Mouse (Mus musculus): ENCODE measurements around the gene Slc36a3. TPM values are rescaled to one million over a fixed set of nuclear protein-coding genes. Genes with fewer than 3 reads are reported as not detected.
"Not testable (repeated sequence)": the region's sequence is repeated elsewhere in the genome, so short reads cannot be mapped to it uniquely, and the experiment has no call there.

Slc36a3 gene
- polyA plus RNA-seq, 1 experiment from 2014 or later: not detected

DNA sequence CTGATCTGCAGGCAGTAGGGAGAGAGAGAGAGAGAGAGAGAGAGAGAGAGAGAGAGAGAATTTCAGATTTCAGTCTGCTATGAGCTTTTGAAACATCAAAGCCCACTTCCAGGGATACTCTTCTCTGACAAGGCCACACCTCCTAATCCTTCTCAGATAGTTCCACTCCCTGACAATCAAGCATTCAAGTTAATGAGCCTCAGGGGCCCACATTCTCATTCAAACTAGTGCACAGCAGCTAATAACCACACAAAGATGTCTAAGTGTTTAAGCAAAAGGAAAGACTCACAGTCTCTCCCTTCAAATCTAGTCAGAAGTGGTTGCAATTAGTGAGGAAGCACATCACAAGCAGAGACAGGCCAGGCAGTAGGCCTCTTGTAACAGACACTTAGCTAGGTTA, 31.2 kb downstream of the Slc36a3 start:
- ATAC-seq (ENCODE audit: insufficient number of reproducible peaks, low FRiP score, low TSS enrichment, low read depth): no peak
- H3K9ac ChIP-seq: no peak overlapping the region

DNA sequence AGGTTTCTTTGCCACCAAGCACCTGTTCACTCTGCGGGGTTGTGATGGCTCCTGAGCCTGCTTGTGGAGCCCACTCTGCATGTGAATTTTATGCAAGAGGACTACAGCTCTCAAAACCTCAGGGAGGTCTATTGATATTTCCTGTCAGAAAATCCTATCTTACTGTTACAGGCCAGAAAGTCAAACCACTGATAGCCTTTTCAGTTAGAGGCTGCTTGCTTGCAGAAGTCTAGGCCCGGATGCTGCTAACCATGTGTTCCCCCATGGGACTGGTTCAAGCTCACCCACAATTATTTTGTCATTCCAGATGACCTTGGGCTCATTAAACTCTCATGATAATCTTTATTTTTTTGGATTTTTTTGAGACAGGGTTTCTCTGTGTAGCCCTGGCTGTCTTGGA, 34.5 kb downstream of the Slc36a3 start:
- 96% methylated on average over 2 of the region's 2 CpGs for WGBS

More for the DNA sequence above, 31.2 kb downstream of the Slc36a3 start:
- Histone ChIP-seq H3K27me3 (no peaks in the 10 kb centered on the region), H3K9me3 (no peaks in the 10 kb centered on the region), H3K27ac (no peak overlapping the region), H3K4me2 (no peak overlapping the region), H3K4me3 (no peak overlapping the region), H3K4me1 (peaks cover 6% of the 10 kb centered on the region; the same call in 1 of the 2 replicates), H3K36me3 (no peaks in the 10 kb centered on the region)

DNA sequence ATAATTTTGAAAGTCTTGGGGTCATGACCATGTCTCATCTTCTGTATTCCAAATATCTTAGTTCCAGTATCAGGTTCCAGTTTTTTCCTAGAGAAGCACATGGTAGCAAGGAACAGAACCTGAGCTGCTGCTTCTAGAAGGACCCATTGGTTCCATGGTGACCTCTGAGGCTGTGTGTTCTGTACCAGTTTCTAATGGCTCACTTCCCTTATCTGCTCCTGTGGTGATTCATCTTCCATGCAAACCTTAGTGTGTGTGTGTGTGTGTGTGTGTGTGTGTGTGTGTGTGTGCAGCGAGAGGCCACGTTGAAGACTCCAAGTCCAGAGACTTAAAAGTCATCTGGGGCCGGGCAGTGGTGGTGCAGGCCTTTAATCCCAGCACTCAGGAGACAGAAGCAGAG, 35.5 kb downstream of the Slc36a3 start:
- Histone ChIP-seq H3K27me3 (no peaks in the 10 kb centered on the region), H3K9ac (no peak overlapping the region), H3K9me3 (no peaks in the 10 kb centered on the region), H3K4me2 (no peak overlapping the region), H3K36me3 (no peaks in the 10 kb centered on the region), H3K4me1 (peaks cover 6% of the 10 kb centered on the region), H3K27ac (no peak overlapping the region), H3K4me3 (no peak overlapping the region)
- ATAC-seq (ENCODE audit: insufficient number of reproducible peaks, low FRiP score, low TSS enrichment, low read depth): no peak
- 93% methylated on average over 3 of the region's 3 CpGs for WGBS

More for the DNA sequence above, 34.5 kb downstream of the Slc36a3 start:
- Histone ChIP-seq H3K9me3 (no peaks in the 10 kb centered on the region), H3K4me1 (peaks cover 6% of the 10 kb centered on the region; the same call in 1 of the 2 replicates), H3K27ac (no peak overlapping the region), H3K27me3 (no peaks in the 10 kb centered on the region), H3K4me2 (no peak overlapping the region), H3K36me3 (no peaks in the 10 kb centered on the region), H3K4me3 (no peak overlapping the region), H3K9ac (no peak overlapping the region)
- no peak for ATAC-seq (ENCODE audit: insufficient number of reproducible peaks, low FRiP score, low TSS enrichment, low read depth)

DNA sequence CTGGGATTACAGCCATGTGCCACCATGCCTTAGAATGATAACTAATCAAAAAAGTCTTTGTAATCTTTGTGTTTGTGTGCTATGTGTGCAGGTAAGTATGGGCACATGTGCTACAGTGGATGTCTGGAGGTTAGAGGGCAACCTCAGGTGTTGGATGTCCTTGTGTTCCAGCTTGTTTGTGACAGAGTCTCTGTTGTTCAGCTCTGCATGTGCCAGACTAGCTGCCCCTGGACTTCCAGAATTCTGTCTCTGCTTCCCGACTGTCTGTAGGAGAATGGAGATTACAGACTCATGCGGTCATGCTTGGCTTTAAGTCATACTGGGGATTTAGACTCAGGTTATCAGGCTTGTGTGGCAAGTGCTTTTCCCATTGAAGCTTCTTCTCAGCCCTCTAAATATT, 37.2 kb downstream of the Slc36a3 start:
- no peak overlapping the region for H3K27ac ChIP-seq
- H3K4me2 ChIP-seq: no peak overlapping the region
- no peaks in the 10 kb centered on the region for H3K27me3 ChIP-seq
- peaks cover 12% of the 10 kb centered on the region for H3K4me1 ChIP-seq
- H3K36me3 ChIP-seq: 0 out of 2 replicates have a peak, but pooled peaks cover 2% of the 10 kb centered on the region
- no peak overlapping the region for H3K4me3 ChIP-seq
- no peak for ATAC-seq (ENCODE audit: insufficient number of reproducible peaks, low FRiP score, low TSS enrichment, low read depth)
- WGBS: 82% methylated on average over 2 of the region's 2 CpGs
- H3K9me3 ChIP-seq: no peaks in the 10 kb centered on the region
- no peak overlapping the region for H3K9ac ChIP-seq

DNA sequence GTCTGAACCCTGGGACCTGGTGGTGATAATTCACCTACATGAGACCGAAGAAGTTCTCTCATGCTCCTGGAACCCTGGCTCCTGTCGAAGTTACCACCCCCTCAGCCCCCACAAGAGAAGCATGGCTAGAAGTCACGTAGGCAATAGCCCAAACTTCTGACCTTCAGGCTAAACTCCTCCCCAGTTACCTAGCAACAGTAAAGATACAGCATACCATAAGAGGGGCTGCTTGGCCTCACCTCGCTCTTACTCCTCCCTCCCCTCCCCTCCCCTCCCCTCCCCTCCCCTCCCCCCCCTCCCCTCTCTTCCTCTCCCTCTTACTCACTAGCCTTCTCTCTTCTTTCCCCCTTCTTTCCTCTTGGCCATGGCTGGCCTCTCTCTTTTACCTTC, 37.7 kb downstream of the Slc36a3 start:
- not testable (repeated sequence) for H3K9me3 ChIP-seq; H3K4me2 ChIP-seq; ATAC-seq (ENCODE audit: insufficient number of reproducible peaks, low FRiP score, low TSS enrichment, low read depth); H3K27me3 ChIP-seq; H3K9ac ChIP-seq; H3K27ac ChIP-seq; H3K36me3 ChIP-seq; H3K4me3 ChIP-seq
- H3K4me1 ChIP-seq: peaks cover 12% of the 10 kb centered on the region
- 40% methylated on average over 4 of the region's 4 CpGs for WGBS

DNA sequence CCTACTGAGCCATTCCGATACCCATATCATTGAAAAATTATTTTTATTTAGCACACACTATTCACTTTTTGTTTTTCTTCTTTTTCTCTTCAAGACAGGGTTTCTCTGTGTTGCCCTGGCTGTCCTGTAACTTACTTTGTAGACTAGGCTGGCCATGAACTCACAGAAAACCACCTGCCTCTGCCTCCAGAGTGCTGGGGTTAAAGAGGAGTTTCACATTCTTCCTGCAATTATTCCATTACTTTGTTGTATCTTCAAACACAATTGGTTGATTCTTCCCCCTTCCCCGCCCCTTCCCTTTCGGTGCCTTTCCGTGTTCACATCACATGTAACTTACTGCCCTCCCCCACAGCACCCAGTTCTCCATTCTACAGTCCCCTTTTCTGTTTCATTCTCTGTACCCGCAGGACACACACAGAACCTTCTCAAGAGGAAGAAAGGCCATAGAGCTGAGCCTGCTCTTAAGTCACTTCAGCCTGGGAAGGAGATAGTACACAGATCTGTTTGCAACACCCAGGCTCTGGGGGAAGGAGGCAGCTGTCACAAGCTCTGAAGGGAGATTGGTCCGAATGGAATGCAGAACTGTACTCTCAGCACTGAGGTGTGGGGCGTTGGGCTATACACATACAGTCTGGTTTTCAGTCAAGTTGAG, 38.2 kb downstream of the Slc36a3 start:
- Histone ChIP-seq H3K36me3 (0 out of 2 replicates have a peak, but pooled peaks cover 3% of the 10 kb centered on the region), H3K4me1 (peaks cover 12% of the 10 kb centered on the region), H3K4me2 (no peak overlapping the region), H3K4me3 (no peak overlapping the region), H3K27ac (no peak overlapping the region), H3K9ac (no peak overlapping the region), H3K27me3 (no peaks in the 10 kb centered on the region), H3K9me3 (no peaks in the 10 kb centered on the region)
- WGBS: 56% methylated on average over 7 of the region's 7 CpGs
- no peak for ATAC-seq (ENCODE audit: insufficient number of reproducible peaks, low FRiP score, low TSS enrichment, low read depth)

DNA sequence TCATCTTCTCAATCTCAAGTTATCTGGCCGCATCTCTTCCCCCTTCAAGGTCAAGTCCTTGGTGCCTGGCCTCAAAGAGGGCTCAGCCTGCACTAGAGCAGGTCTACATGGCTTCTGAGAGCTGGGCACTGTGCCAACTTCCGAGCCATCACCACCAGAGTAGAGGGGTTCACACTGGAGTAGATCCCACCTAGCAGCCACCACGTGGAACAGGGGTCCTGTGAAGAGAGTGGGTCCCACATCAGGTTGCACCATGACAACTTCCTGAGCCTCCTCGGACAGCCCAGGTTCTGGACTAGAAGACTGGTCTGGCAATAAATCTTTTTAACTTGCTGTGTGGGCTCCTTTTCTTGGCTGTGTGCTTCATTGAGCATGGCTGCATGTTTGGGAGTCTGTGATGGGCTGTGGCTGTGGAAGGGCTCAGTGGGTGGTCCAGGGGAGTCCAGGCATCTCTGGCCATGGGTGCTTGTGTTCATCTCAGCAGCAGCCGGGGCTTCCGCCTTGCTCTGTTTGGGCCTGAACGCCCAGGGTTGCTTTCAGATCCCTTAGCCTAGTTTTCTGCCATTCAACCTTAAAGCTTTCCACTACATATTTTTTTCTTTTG, 40.8 kb downstream of the Slc36a3 start:
- WGBS: 59% methylated on average over 7 of the region's 7 CpGs
- no peaks in the 10 kb centered on the region for H3K9me3 ChIP-seq
- peak; percentile 37; the same call in 1 of the 2 replicates for ATAC-seq (ENCODE audit: insufficient number of reproducible peaks, low FRiP score, low TSS enrichment, low read depth)

DNA sequence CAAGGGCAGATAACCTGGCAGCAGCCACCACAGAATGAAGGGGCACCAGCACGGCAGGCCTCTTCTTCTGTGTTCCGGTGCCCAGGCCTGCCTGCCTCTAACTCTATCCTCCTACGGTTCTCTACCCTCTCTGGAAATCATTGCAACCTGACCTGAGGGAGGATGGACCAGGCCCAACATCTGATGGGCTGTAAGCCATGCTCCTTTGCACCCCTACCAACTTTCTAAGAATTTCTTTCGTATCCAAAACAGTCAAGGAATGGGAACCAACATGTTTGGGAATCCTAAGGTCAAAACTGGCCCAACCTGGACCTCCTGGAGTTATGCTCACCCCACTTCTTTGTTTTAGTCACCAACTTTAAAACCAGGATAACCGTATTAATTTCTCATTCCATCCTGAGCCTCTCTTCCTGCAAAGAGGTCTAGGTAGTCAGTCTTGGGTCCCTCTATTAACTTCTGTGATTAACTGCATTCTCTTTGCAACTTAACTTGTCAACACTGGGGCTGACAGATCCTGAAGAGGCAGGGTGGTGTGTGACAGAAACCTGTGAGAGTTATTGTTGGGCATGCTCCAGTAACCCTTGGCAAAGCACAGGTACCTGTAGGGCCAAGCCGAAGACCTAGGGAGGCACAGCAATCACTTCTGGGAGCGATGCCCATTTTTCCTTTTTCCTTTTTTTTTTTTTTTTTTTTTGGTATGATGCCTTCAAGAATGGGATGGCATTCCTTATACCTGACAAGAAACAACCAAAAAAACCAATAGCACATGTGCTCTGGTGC, 41.8 kb downstream of the Slc36a3 start:
- no peak overlapping the region for H3K4me3 ChIP-seq
- no peak for ATAC-seq (ENCODE audit: insufficient number of reproducible peaks, low FRiP score, low TSS enrichment, low read depth)
- peaks cover 12% of the 10 kb centered on the region for H3K4me1 ChIP-seq
- peak overlapping the region; percentile 52; the same call in 1 of the 2 replicates for H3K27ac ChIP-seq
- peaks cover 8% of the 10 kb centered on the region; the same call in 1 of the 2 replicates for H3K36me3 ChIP-seq
- H3K27me3 ChIP-seq: no peaks in the 10 kb centered on the region
- H3K9ac ChIP-seq: no peak overlapping the region
- no peaks in the 10 kb centered on the region for H3K9me3 ChIP-seq
- no peak overlapping the region for H3K4me2 ChIP-seq
- WGBS: 85% methylated on average over 7 of the region's 7 CpGs

More for the DNA sequence above, 40.8 kb downstream of the Slc36a3 start:
- Histone ChIP-seq H3K27me3 (no peaks in the 10 kb centered on the region), H3K36me3 (peaks cover 8% of the 10 kb centered on the region; the same call in 1 of the 2 replicates), H3K9ac (no peak overlapping the region), H3K4me3 (no peak overlapping the region), H3K27ac (peak overlapping the region; percentile 52), H3K4me1 (peaks cover 12% of the 10 kb centered on the region), H3K4me2 (no peak overlapping the region)

DNA sequence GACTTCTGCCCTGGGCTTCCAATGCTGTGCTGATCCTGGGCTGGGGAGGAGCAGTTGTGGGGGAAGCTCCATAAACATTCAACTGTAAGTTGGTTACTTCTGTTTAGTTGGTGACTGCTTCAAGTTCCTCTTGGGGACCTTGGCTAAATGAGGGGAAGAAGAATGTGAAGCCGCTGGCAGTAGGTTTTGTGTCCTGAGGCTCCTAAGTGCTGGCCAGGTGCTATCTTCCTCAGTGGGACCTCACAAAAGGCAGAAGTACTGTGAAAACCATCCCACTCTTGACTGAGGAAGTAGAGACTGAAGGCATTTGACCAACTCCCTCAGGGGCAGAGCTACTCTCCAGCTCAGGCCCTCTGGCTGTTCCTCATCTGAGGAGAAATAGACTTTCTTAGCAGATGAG, 44.9 kb downstream of the Slc36a3 start:
- no peak overlapping the region for H3K9ac ChIP-seq
- no peak overlapping the region for H3K4me2 ChIP-seq
- peaks cover 12% of the 10 kb centered on the region for H3K4me1 ChIP-seq
- H3K27ac ChIP-seq: no peak overlapping the region
- 90% methylated on average over 1 of the region's 1 CpGs for WGBS
- no peaks in the 10 kb centered on the region for H3K9me3 ChIP-seq
- no peaks in the 10 kb centered on the region for H3K27me3 ChIP-seq
- H3K4me3 ChIP-seq: no peak overlapping the region
- ATAC-seq (ENCODE audit: insufficient number of reproducible peaks, low FRiP score, low TSS enrichment, low read depth): no peak
- peaks cover 8% of the 10 kb centered on the region; the same call in 1 of the 2 replicates for H3K36me3 ChIP-seq

DNA sequence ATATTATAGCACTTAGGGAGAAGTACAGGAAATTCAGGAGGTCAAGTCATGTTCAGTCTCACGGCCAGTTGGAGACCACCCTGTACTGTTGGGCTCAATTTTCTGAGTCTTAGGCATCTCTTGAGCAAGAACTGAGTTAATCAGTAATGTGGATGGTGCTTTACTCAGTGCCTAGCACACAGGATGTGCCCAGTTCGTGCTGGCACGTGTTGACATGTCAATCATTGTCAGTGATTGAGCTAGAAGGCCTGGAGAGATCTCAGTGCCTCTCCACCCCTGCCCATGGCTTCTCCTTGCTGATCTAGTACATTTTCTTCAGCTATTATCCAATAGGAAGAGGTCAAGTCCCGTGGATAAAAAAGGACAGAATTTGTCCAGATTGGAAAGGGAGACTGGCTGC, 46.1 kb downstream of the Slc36a3 start:
- no peaks in the 10 kb centered on the region for H3K27me3 ChIP-seq
- no peak for ATAC-seq (ENCODE audit: insufficient number of reproducible peaks, low FRiP score, low TSS enrichment, low read depth)
- H3K36me3 ChIP-seq: peaks cover 8% of the 10 kb centered on the region; the same call in 1 of the 2 replicates
- no peak overlapping the region for H3K27ac ChIP-seq
- no peak overlapping the region for H3K4me3 ChIP-seq
- WGBS: 76% methylated on average over 4 of the region's 4 CpGs
- peaks cover 5% of the 10 kb centered on the region for H3K4me1 ChIP-seq
- H3K9ac ChIP-seq: no peak overlapping the region
- no peaks in the 10 kb centered on the region for H3K9me3 ChIP-seq
- H3K4me2 ChIP-seq: no peak overlapping the region

DNA sequence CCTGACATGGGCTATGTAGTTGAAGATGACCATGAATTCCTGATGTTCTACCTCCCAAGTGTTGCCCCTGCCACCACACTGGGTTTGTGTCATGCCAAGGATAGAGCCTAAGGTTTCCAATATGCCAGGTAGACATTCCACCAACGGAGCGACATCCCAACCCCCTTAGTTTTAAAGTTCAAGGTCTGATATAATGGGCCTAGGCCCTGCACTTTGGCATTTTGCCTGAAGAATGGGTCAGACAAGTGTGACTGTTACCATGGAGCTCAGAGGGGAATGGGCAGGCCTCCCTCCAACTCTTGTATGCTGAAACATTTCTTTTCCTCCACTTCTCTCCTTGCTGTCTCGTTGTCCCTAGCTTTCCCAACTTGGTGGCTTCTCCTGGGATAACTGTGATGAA, 48.3 kb downstream of the Slc36a3 start:
- Histone ChIP-seq H3K36me3 (peaks cover 5% of the 10 kb centered on the region; the same call in 1 of the 2 replicates), H3K27ac (no peak overlapping the region), H3K4me1 (peaks cover 5% of the 10 kb centered on the region), H3K4me3 (no peak overlapping the region), H3K9ac (no peak overlapping the region), H3K27me3 (no peaks in the 10 kb centered on the region), H3K4me2 (no peak overlapping the region), H3K9me3 (no peaks in the 10 kb centered on the region)
- 88% methylated on average over 3 of the region's 3 CpGs for WGBS
- ATAC-seq (ENCODE audit: insufficient number of reproducible peaks, low FRiP score, low TSS enrichment, low read depth): no peak

DNA sequence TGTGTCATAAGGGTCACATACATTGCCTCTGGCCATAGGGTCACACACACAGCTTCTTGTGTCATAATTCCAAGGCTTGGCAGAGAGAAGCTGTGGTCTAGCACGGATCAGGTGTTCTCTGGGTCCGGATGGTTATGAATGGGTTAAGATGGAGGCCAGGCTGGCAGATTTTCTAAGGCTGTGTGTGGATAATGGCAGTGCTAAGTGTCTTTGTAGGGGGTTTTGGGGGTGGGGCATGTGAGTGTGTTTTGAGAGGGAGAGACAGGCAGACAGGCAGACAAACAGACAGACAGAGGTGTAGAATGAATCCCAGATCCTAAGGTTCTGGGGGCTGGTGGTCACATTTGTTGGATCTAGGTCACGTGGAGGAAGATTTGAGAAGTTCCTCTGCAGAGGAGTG, 49.5 kb downstream of the Slc36a3 start:
- no peak overlapping the region for H3K4me2 ChIP-seq
- WGBS: 86% methylated on average over 3 of the region's 3 CpGs
- no peak overlapping the region for H3K4me3 ChIP-seq
- no peak for ATAC-seq (ENCODE audit: insufficient number of reproducible peaks, low FRiP score, low TSS enrichment, low read depth)
- H3K36me3 ChIP-seq: peaks cover 5% of the 10 kb centered on the region; the same call in 1 of the 2 replicates
- no peak overlapping the region for H3K9ac ChIP-seq
- no peak overlapping the region for H3K27ac ChIP-seq
- no peaks in the 10 kb centered on the region for H3K9me3 ChIP-seq
- no peaks in the 10 kb centered on the region for H3K27me3 ChIP-seq
- peaks cover 9% of the 10 kb centered on the region for H3K4me1 ChIP-seq

Data from limb, embryonic 15.5 days (tissue).